Comparison of ENCODE assay signal across 32 mouse cellular contexts in the genomic region with DNA sequence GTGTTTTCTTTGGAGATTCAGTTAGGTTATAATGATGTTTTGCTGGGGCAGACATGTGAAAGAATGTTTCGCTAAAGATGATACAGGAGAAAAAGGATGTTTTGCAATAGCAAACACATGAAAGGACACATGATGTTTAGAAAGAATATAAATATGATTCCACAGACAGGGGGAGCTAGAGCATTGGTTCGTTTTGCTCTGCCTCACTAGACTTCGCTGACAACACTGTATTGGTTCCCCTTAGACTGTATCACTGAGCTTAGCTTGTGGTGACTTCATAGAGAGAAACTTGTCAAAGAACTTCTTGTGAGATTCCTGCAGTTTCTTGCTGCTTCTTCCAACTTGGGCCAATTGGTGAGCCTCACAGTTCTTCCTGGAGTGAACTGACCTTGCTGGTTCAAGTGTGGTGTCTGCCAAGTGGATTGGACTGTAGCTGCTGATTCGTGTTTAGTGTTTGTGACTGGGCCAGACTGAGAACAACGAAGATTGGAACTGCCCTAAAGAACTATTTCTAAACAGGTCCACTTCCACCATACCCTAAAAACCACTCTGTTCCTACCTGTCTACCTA. TPM values are rescaled to one million over a fixed set of nuclear protein-coding genes. Genes with fewer than 3 reads are reported as not detected.
DNase-seq lines count a peak whose midpoint lies in the region; ATAC-seq and TF ChIP-seq lines count a peak whose summit lies in the region.
"Had no signal": no experiment of that assay in that cellular context is flagged by ENCODE, and none has a peak within 500 bp of the region (broad histone marks: within the 10 kb centered on the region; RNA-seq: fewer than 3 reads in every experiment).

No protein-coding gene starts in this region.

- H3K27me3 ChIP-seq in kidney, postnatal 0 days (ENCODE audit: insufficient read depth, low read length), result no peaks in the 10 kb centered on the region
- H3K27me3 ChIP-seq in spleen, adult 2 months (ENCODE audit: control insufficient read depth, insufficient read depth, low read length), result no peaks in the 10 kb centered on the region
- H3K27me3 ChIP-seq: hindbrain, embryonic 13.5 days; liver, embryonic 13.5 days; lung, embryonic 15.5 days; midbrain, embryonic 12.5 days; neural tube, embryonic 15.5 days had no signal

- no peak overlapping the region for H3K4me2 ChIP-seq in kidney, postnatal 0 days (ENCODE audit: low read length)
- H3K4me2 ChIP-seq: hindbrain, embryonic 13.5 days; kidney, embryonic 15.5 days; liver, embryonic 13.5 days; lung, embryonic 15.5 days; midbrain, embryonic 12.5 days; neural tube, embryonic 15.5 days had no signal

- H3K9ac ChIP-seq in kidney, postnatal 0 days (ENCODE audit: low read depth, low read length), result no peak overlapping the region
- H3K9ac ChIP-seq: hindbrain, embryonic 13.5 days; kidney, embryonic 15.5 days; liver, embryonic 13.5 days; lung, embryonic 15.5 days; midbrain, embryonic 12.5 days; neural tube, embryonic 15.5 days had no signal

- no peaks in the 10 kb centered on the region for H3K4me1 ChIP-seq in kidney, postnatal 0 days (replicated peaks; ENCODE audit: insufficient read depth, low read length)
- peaks cover 13% of the 10 kb centered on the region for H3K4me1 ChIP-seq in spleen, adult 2 months (ENCODE audit: control insufficient read depth, insufficient read depth, insufficient read length)
- H3K4me1 ChIP-seq: hindbrain, embryonic 13.5 days; kidney, embryonic 15.5 days; liver, embryonic 13.5 days; lung, embryonic 15.5 days; midbrain, embryonic 12.5 days; neural tube, embryonic 15.5 days had no signal

- DNase-seq in kidney, postnatal 0 days (ENCODE audit: low spot score), result no peak
- DNase-seq in kidney, postnatal 25 days, result no peak
- DNase-seq in spleen, adult 2 months (ENCODE audit: low read depth in 1 of 2, low spot score in 2 of 2), result peak in 1 of 2 experiments; percentile 47
- no peak for DNase-seq in spleen, adult 18-20 months
- DNase-seq in induced T-regulatory cell, adult 2 months (ENCODE audit: low read depth), result peak; percentile 9
- DNase-seq in cerebellum, postnatal 36 days, result no peak
- DNase-seq in layer of hippocampus, adult 11-12 months (ENCODE audit: low spot score), result no peak
- DNase-seq: adrenal gland, postnatal 14 days; cerebellum, postnatal 10 days; gastrocnemius, postnatal 14 days; heart, adult 2 months; kidney, adult 11 months; layer of hippocampus, postnatal 36 days; liver, embryonic 13.5 days; thymus, postnatal 14 days had no signal

- H3K36me3 ChIP-seq in kidney, postnatal 0 days (ENCODE audit: insufficient read depth, low read length), result no peaks in the 10 kb centered on the region
- no peaks in the 10 kb centered on the region for H3K36me3 ChIP-seq in spleen, adult 2 months (ENCODE audit: control insufficient read depth, insufficient read depth, low read length)
- H3K36me3 ChIP-seq: forebrain, embryonic 10.5 days; hindbrain, embryonic 13.5 days; kidney, embryonic 15.5 days; liver, embryonic 13.5 days; lung, embryonic 15.5 days; midbrain, embryonic 12.5 days; neural tube, embryonic 15.5 days had no signal

- TF ChIP-seq CTCF in kidney, postnatal 0 days (IDR thresholded peaks at IDR 0.05; ENCODE audit: low read depth), result peak; percentile 28; the same call in 1 of the 2 replicates
- peak; percentile 13; the same call in 1 of the 2 replicates for TF ChIP-seq CTCF in spleen, adult 2 months (IDR thresholded peaks at IDR 0.05; ENCODE audit: extremely low read depth, insufficient read depth, insufficient read length, insufficient replicate concordance)

- 81% methylated on average over 5 of the region's 5 CpGs for WGBS in kidney, postnatal 0 days
- 72% methylated on average over 5 of the region's 5 CpGs for WGBS in spleen, adult 2 months

- no peak overlapping the region for H3K27ac ChIP-seq in kidney, postnatal 0 days
- H3K27ac ChIP-seq in spleen, adult 2 months (ENCODE audit: insufficient read depth, low read length), result no peak overlapping the region
- H3K27ac ChIP-seq: forebrain, embryonic 10.5 days; heart, adult 2 months; hindbrain, embryonic 13.5 days; kidney, embryonic 15.5 days; liver, embryonic 13.5 days; lung, embryonic 15.5 days; midbrain, embryonic 12.5 days; neural tube, embryonic 15.5 days had no signal

- no peak for ATAC-seq in kidney, postnatal 0 days (replicated peaks; ENCODE audit: low FRiP score, low read depth)
- ATAC-seq in granulocyte monocyte progenitor cell, adult 5-6 weeks (replicated peaks; ENCODE audit: poor library complexity, severe bottlenecking), result no peak; the same call in 1 of the 2 replicates
- ATAC-seq: forebrain, embryonic 16.5 days had no signal

- H3K4me3 ChIP-seq in kidney, postnatal 0 days (replicated peaks; ENCODE audit: low read depth, low read length), result no peak overlapping the region
- no peak overlapping the region for H3K4me3 ChIP-seq in spleen, adult 2 months (ENCODE audit: extremely low read depth, insufficient read depth, insufficient read length)
- H3K4me3 ChIP-seq: forebrain, embryonic 10.5 days; heart, adult 2 months; hindbrain, embryonic 13.5 days; kidney, embryonic 15.5 days; liver, embryonic 13.5 days; lung, embryonic 15.5 days; midbrain, embryonic 12.5 days; neural tube, embryonic 15.5 days had no signal

- no peak for TF ChIP-seq POLR2A in spleen, adult 2 months (IDR thresholded peaks at IDR 0.05; ENCODE audit: low read depth, low read length)

- H3K9me3 ChIP-seq in kidney, postnatal 0 days (replicated peaks; ENCODE audit: low read length), result 0 out of 2 replicates have a peak, but pooled peaks cover 5% of the 10 kb centered on the region
- H3K9me3 ChIP-seq: forebrain, embryonic 10.5 days; hindbrain, embryonic 13.5 days; liver, embryonic 13.5 days; lung, embryonic 15.5 days; midbrain, embryonic 12.5 days; neural tube, embryonic 15.5 days had no signal

RNA-seq across cellular contexts. Expression of a gene that starts 13.6 kb away (rescaled TPM):
- polyA plus RNA-seq in kidney, postnatal 0 days (2015; fragmentation: Nextera tagmentation; extraction: Ambion mirVana), result 1.5 and 1.7 TPM in 2 replicates
- polyA plus RNA-seq in spleen, adult 2 months (2012; rRNA removed), result 17.1 and 20.6 TPM in 2 replicates
- total RNA-seq in granulocyte monocyte progenitor cell, adult 5-6 weeks (2014; fragmentation: Nextera tagmentation), result 15.7 and 47.5 TPM in 2 replicates
- 28.0 and 70.7 TPM in 2 replicates for total RNA-seq in granulocyte monocyte progenitor cell, adult 5-6 weeks (2017)
- total RNA-seq: gastrocnemius, postnatal 14 days; heart, adult 2 months; heart, postnatal 25 days; layer of hippocampus, postnatal 36 days; left cerebral cortex, postnatal 10 days had no signal
- polyA plus RNA-seq: C2C12; embryonic facial prominence, embryonic 11.5 days; forebrain, embryonic 10.5 days; forebrain, embryonic 16.5 days; heart, embryonic 14.5 days; hindbrain, embryonic 13.5 days; limb, embryonic 11.5 days; midbrain, embryonic 12.5 days; small intestine, adult 2 months had no signal

RNA-seq across cellular contexts. Expression of a gene that starts 20.3 kb away (rescaled TPM):
- polyA plus RNA-seq in kidney, postnatal 0 days (2015; fragmentation: Nextera tagmentation; extraction: Ambion mirVana), result 14.4 and 14.9 TPM in 2 replicates
- polyA plus RNA-seq in spleen, adult 2 months (2012; rRNA removed), result 18.2 and 26.6 TPM in 2 replicates
- 10.4 and 30.5 TPM in 2 replicates for total RNA-seq in granulocyte monocyte progenitor cell, adult 5-6 weeks (2014; fragmentation: Nextera tagmentation)
- 8.9 and 17.8 TPM in 2 replicates for total RNA-seq in granulocyte monocyte progenitor cell, adult 5-6 weeks (2017)

RNA-seq across cellular contexts. Expression of a gene that starts 24.3 kb away (rescaled TPM):
- polyA plus RNA-seq in kidney, postnatal 0 days (2015; fragmentation: Nextera tagmentation; extraction: Ambion mirVana), result 0.33 TPM in 1 of 2 replicates, not detected in the other
- polyA plus RNA-seq in spleen, adult 2 months (2012; rRNA removed), result not detected in 2 replicates
- total RNA-seq in granulocyte monocyte progenitor cell, adult 5-6 weeks (2014; fragmentation: Nextera tagmentation), result not detected in 2 replicates
- not detected in 2 replicates for total RNA-seq in granulocyte monocyte progenitor cell, adult 5-6 weeks (2017)
- total RNA-seq: adrenal gland, postnatal 14 days; gastrocnemius, postnatal 14 days; heart, adult 2 months; heart, postnatal 25 days; layer of hippocampus, postnatal 36 days; megakaryocyte progenitor cell, adult 5-6 weeks had no signal
- polyA plus RNA-seq: C2C12; embryonic facial prominence, embryonic 11.5 days; forebrain, embryonic 10.5 days; forebrain, embryonic 16.5 days; heart, adult 2 months; hindbrain, embryonic 13.5 days; large intestine, adult 2 months; limb, embryonic 11.5 days; liver, embryonic 13.5 days; midbrain, embryonic 12.5 days; neural tube, embryonic 15.5 days; small intestine, adult 2 months had no signal

RNA-seq across cellular contexts. Expression of a gene that starts 29.4 kb away (rescaled TPM):
- 3.5 and 6.6 TPM in 2 replicates for polyA plus RNA-seq in kidney, postnatal 0 days (2015; fragmentation: Nextera tagmentation; extraction: Ambion mirVana)
- 4.2 and 4.8 TPM in 2 replicates for polyA plus RNA-seq in spleen, adult 2 months (2012; rRNA removed)
- 8.9 TPM in 1 of 2 replicates, not detected in the other for total RNA-seq in granulocyte monocyte progenitor cell, adult 5-6 weeks (2014; fragmentation: Nextera tagmentation)
- 1.2 TPM in 1 of 2 replicates, not detected in the other for total RNA-seq in granulocyte monocyte progenitor cell, adult 5-6 weeks (2017)
- total RNA-seq: left cerebral cortex, postnatal 10 days had no signal
- polyA plus RNA-seq: C2C12; forebrain, embryonic 10.5 days; forebrain, embryonic 16.5 days; limb, embryonic 11.5 days had no signal
